Mouse (Mus musculus): Measurements from ENCODE around the gene Dennd4a. TPM values are rescaled to one million over a fixed set of nuclear protein-coding genes. Genes with fewer than 3 reads are reported as not detected.
A peak's percentile ranks its signal among the peaks of the same experiment; 100 is the strongest.

The Dennd4a gene
- polyA plus RNA-seq, 1 experiment from 2014 or later = 10.8 TPM

GRCm38 (mm10) chr9:64913406-64913805 is 102.3 kb downstream of the Dennd4a start:
- no peak overlapping the region for H3K9ac ChIP-seq (ENCODE audit: low read length)
- no peaks in the 10 kb centered on the region for H3K27me3 ChIP-seq (ENCODE audit: control insufficient read depth, insufficient read depth, low read length)
- no peak overlapping the region for H3K4me2 ChIP-seq (ENCODE audit: low read depth)
- DNase-seq (ENCODE audit: low spot score) (no peak), ATAC-seq (ENCODE audit: insufficient read depth, low FRiP score, low TSS enrichment) (no peak)
- 92% methylated on average over 4 of the region's 4 CpGs for WGBS
- no peaks in the 10 kb centered on the region for H3K4me1 ChIP-seq (ENCODE audit: control insufficient read depth, insufficient read depth, low read length)
- H3K4me3 ChIP-seq (ENCODE audit: low read depth, low read length) = no peak overlapping the region
- no peak overlapping the region for H3K27ac ChIP-seq (ENCODE audit: low read depth, low read length)
- peaks cover 3% of the 10 kb centered on the region for H3K36me3 ChIP-seq (ENCODE audit: control insufficient read depth, insufficient read depth, low read length)
- no peaks in the 10 kb centered on the region for H3K9me3 ChIP-seq (ENCODE audit: control insufficient read depth, low read length)

DNA sequence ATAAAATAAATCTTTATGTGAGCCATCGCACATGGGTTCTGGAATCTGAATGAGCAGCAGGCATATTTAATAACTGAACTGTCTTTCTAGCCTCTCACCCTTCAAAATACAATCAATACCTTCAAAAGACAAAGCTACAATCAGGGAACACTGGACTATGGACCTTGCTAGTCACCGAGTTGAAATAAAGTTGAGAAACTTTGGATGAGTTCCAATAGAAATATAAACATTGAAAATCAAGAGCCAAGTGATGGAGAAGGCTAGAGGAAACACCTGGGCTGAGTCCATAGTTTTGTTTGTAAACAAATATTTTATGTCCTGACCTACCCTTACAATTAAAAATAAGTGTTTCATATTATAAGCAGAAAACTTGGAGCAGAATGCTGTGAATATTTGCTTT is 102.8 kb downstream of the Dennd4a start:
- H3K27me3 ChIP-seq (ENCODE audit: control insufficient read depth, insufficient read depth, low read length) = no peaks in the 10 kb centered on the region
- no peak overlapping the region for H3K4me2 ChIP-seq (ENCODE audit: low read depth)
- H3K36me3 ChIP-seq (ENCODE audit: control insufficient read depth, insufficient read depth, low read length) = peaks cover 3% of the 10 kb centered on the region
- H3K4me1 ChIP-seq (ENCODE audit: control insufficient read depth, insufficient read depth, low read length) = no peaks in the 10 kb centered on the region
- no peak overlapping the region for H3K4me3 ChIP-seq (ENCODE audit: low read depth, low read length)
- ATAC-seq (ENCODE audit: insufficient read depth, low FRiP score, low TSS enrichment) = no peak
- no peak for DNase-seq (ENCODE audit: low spot score)
- WGBS = 91% methylated on average over 2 of the region's 2 CpGs
- no peaks in the 10 kb centered on the region for H3K9me3 ChIP-seq (ENCODE audit: control insufficient read depth, low read length)
- H3K27ac ChIP-seq (ENCODE audit: low read depth, low read length) = no peak overlapping the region
- H3K9ac ChIP-seq (ENCODE audit: low read length) = no peak overlapping the region

DNA sequence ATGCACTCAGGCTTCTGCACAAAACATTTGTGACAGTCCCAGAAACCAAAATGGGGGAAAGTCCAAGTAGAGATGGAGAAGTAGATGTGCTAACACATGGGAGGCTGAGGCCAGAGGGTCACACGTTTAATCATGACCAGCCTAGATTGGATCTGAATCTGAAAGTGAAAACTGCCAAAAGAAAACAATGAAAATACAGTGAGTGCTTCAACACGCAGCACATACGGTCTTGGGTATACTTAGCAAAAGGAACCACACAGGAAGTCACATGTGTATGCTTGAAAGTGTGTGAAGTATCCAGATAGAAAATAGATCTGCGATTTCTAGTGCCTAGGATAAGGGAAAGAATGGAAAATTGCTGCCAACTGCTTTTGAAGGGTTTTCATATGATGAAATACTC is 103.5 kb downstream of the Dennd4a start:
- H3K27me3 ChIP-seq (ENCODE audit: control insufficient read depth, insufficient read depth, low read length) = no peaks in the 10 kb centered on the region
- H3K4me2 ChIP-seq (ENCODE audit: low read depth) = no peak overlapping the region
- H3K4me1 ChIP-seq (ENCODE audit: control insufficient read depth, insufficient read depth, low read length) = no peaks in the 10 kb centered on the region
- H3K27ac ChIP-seq (ENCODE audit: low read depth, low read length) = no peak overlapping the region
- no peak overlapping the region for H3K4me3 ChIP-seq (ENCODE audit: low read depth, low read length)
- peaks cover 3% of the 10 kb centered on the region for H3K36me3 ChIP-seq (ENCODE audit: control insufficient read depth, insufficient read depth, low read length)
- WGBS = 88% methylated on average over 4 of the region's 4 CpGs
- ATAC-seq (ENCODE audit: insufficient read depth, low FRiP score, low TSS enrichment) = no peak
- no peaks in the 10 kb centered on the region for H3K9me3 ChIP-seq (ENCODE audit: control insufficient read depth, low read length)
- H3K9ac ChIP-seq (ENCODE audit: low read length) = no peak overlapping the region
- no peak for DNase-seq (ENCODE audit: low spot score)

- peaks cover 1% of the 10 kb centered on the region for H3K36me3 ChIP-seq (ENCODE audit: control insufficient read depth, insufficient read depth, low read length)
- no peaks in the 10 kb centered on the region for H3K27me3 ChIP-seq (ENCODE audit: control insufficient read depth, insufficient read depth, low read length)
- ATAC-seq (ENCODE audit: insufficient read depth, low FRiP score, low TSS enrichment) (no peak), DNase-seq (ENCODE audit: low spot score) (peak; percentile 46)
- no peaks in the 10 kb centered on the region for H3K9me3 ChIP-seq (ENCODE audit: control insufficient read depth, low read length)
- H3K4me3 ChIP-seq (ENCODE audit: low read depth, low read length) = peak overlapping the region; percentile 19; the same call in 1 of the 2 replicates
- H3K9ac ChIP-seq (ENCODE audit: low read length) = no peak overlapping the region
- peak overlapping the region; percentile 28 for H3K4me2 ChIP-seq (ENCODE audit: low read depth)
- no peaks in the 10 kb centered on the region for H3K4me1 ChIP-seq (ENCODE audit: control insufficient read depth, insufficient read depth, low read length)
- no peak overlapping the region for H3K27ac ChIP-seq (ENCODE audit: low read depth, low read length)
- 39% methylated on average over 16 of the region's 16 CpGs for WGBS
Observed at GRCm38 (mm10) chr9:64918560-64918959, 107.4 kb downstream of the Dennd4a start.

GRCm38 (mm10) chr9:64925771-64926170 is 114.6 kb downstream of the Dennd4a start:
- no peaks in the 10 kb centered on the region for H3K27me3 ChIP-seq (ENCODE audit: control insufficient read depth, insufficient read depth, low read length)
- H3K4me3 ChIP-seq (ENCODE audit: low read depth, low read length) = no peak overlapping the region
- ATAC-seq (ENCODE audit: insufficient read depth, low FRiP score, low TSS enrichment) = no peak
- H3K9me3 ChIP-seq (ENCODE audit: control insufficient read depth, low read length) = no peaks in the 10 kb centered on the region
- no peak overlapping the region for H3K4me2 ChIP-seq (ENCODE audit: low read depth)
- no peak overlapping the region for H3K27ac ChIP-seq (ENCODE audit: low read depth, low read length)
- no peaks in the 10 kb centered on the region for H3K36me3 ChIP-seq (ENCODE audit: control insufficient read depth, insufficient read depth, low read length)
- 63% methylated on average over 5 of the region's 5 CpGs for WGBS
- H3K9ac ChIP-seq (ENCODE audit: low read length) = no peak overlapping the region
- H3K4me1 ChIP-seq (ENCODE audit: control insufficient read depth, insufficient read depth, low read length) = no peaks in the 10 kb centered on the region
- no peak for DNase-seq (ENCODE audit: low spot score)

DNA sequence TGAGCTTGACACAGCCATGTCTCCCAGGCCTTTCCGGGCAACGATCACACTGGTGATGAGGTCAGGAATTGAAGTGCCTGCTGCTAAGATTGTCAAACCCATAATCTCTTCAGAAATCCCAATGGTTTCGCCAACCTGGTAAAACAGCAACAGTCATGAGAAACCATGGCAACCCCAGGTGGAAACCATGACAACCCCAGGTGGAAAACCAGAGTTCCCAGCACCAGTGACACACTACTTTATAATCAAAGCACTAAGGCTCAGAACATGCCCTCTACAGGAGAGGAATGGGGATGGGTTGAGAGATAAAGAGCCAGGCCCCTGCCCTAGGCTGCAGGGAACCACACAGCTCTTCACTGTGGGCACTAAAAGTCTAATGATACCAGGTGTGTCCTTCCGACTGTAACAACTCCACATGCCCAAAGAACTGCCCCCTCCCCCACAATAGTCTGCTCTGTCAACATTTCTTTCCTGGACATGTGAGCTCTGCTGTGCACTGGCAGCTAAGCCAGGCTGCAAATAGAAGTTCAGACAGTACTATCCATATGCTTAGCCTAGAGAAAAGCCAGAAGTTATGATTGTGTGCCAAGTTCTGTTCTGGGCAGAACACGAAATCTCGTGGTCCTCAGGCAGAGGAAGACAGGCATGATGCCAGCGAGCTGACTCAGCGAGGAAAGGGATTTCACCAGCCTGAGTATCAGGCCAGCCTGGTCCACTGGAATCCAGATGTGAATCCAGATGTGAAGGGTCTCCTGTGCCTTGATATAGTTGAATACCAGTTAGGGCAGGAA is 115.3 kb downstream of the Dennd4a start:
- Histone ChIP-seq H3K27ac (ENCODE audit: low read depth, low read length) (no peak overlapping the region), H3K9me3 (ENCODE audit: control insufficient read depth, low read length) (no peaks in the 10 kb centered on the region), H3K4me3 (ENCODE audit: low read depth, low read length) (no peak overlapping the region), H3K4me1 (ENCODE audit: control insufficient read depth, insufficient read depth, low read length) (no peaks in the 10 kb centered on the region), H3K9ac (ENCODE audit: low read length) (no peak overlapping the region), H3K36me3 (ENCODE audit: control insufficient read depth, insufficient read depth, low read length) (no peaks in the 10 kb centered on the region), H3K27me3 (ENCODE audit: control insufficient read depth, insufficient read depth, low read length) (no peaks in the 10 kb centered on the region), H3K4me2 (ENCODE audit: low read depth) (no peak overlapping the region)
- ATAC-seq (ENCODE audit: insufficient read depth, low FRiP score, low TSS enrichment) (no peak), DNase-seq (ENCODE audit: low spot score) (no peak)
- 81% methylated on average over 8 of the region's 8 CpGs for WGBS

GRCm38 (mm10) chr9:64930256-64930655 is 119.1 kb downstream of the Dennd4a start:
- no peaks in the 10 kb centered on the region for H3K4me1 ChIP-seq (ENCODE audit: control insufficient read depth, insufficient read depth, low read length)

DNA sequence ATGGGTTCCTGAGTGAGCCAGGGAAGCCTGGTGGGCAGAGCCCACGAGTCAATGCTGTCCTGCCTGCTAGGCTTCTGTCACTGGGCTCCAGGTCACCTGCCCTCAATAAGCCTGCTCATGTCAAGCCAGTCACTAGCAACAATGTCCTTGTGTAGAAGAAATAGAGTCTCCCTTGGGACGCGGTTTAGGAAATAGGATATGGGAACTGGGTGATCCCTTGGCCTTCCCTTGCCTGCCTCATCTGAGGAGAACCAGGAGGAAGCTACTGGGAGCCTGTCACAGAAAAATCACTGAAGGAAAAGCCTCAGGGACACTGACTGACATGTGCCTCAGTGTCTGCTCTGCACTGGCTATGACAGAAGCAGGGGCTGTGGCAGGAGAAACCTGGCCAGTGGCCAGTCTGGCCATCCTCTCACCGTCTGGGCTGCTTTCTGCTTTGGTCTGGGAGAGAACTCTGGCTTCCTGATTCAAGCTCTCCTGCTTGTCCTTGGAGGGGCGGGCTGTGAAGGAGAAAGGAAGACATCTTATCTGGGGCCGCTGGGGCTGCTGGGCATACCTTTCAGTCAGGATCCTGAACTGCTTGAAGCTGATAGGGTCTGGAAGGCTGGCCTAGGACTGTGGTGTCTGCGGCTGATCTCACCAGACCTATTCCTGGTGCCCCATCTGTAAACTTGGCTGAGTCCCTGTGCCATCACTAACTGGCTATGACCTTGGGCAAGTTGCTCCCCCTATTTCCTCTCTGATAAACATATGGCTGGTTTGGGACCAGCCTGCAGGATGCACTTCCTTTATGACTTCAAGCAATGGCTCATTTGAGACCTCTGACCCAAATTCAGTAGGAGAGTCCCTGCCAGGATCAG is 120.8 kb downstream of the Dennd4a start:
- H3K4me1 ChIP-seq (ENCODE audit: control insufficient read depth, insufficient read depth, low read length) = no peaks in the 10 kb centered on the region
- no peak overlapping the region for H3K27ac ChIP-seq (ENCODE audit: low read depth, low read length)
- no peak overlapping the region for H3K4me3 ChIP-seq (ENCODE audit: low read depth, low read length)
- no peak overlapping the region for H3K4me2 ChIP-seq (ENCODE audit: low read depth)
- no peak overlapping the region for H3K9ac ChIP-seq (ENCODE audit: low read length)
- H3K27me3 ChIP-seq (ENCODE audit: control insufficient read depth, insufficient read depth, low read length) = no peaks in the 10 kb centered on the region
- H3K9me3 ChIP-seq (ENCODE audit: control insufficient read depth, low read length) = no peaks in the 10 kb centered on the region
- DNase-seq (ENCODE audit: low spot score) (no peak), ATAC-seq (ENCODE audit: insufficient read depth, low FRiP score, low TSS enrichment) (no peak)
- WGBS = 92% methylated on average over 7 of the region's 7 CpGs
- no peaks in the 10 kb centered on the region for H3K36me3 ChIP-seq (ENCODE audit: control insufficient read depth, insufficient read depth, low read length)

More at GRCm38 (mm10) chr9:64930256-64930655, 119.1 kb downstream of the Dennd4a start:
- no peaks in the 10 kb centered on the region for H3K36me3 ChIP-seq (ENCODE audit: control insufficient read depth, insufficient read depth, low read length)
- ATAC-seq (ENCODE audit: insufficient read depth, low FRiP score, low TSS enrichment) (no peak), DNase-seq (ENCODE audit: low spot score) (no peak)
- no peak overlapping the region for H3K4me2 ChIP-seq (ENCODE audit: low read depth)
- no peaks in the 10 kb centered on the region for H3K27me3 ChIP-seq (ENCODE audit: control insufficient read depth, insufficient read depth, low read length)
- H3K4me3 ChIP-seq (ENCODE audit: low read depth, low read length) = no peak overlapping the region
- no peak overlapping the region for H3K9ac ChIP-seq (ENCODE audit: low read length)
- no peak overlapping the region for H3K27ac ChIP-seq (ENCODE audit: low read depth, low read length)
- no peaks in the 10 kb centered on the region for H3K9me3 ChIP-seq (ENCODE audit: control insufficient read depth, low read length)
- WGBS = 81% methylated on average over 4 of the region's 4 CpGs
